Mouse (Mus musculus): Measurements from ENCODE around the gene Lhx2.

The Lhx2 gene

GRCm38 (mm10) chr2:38346881-38347764, 8.0 kb downstream of the Lhx2 start:
- DNase-seq (ENCODE audit: low read depth, low spot score): no peak

- DNase-seq (ENCODE audit: low read depth, low spot score): no peak
Observed at GRCm38 (mm10) chr2:38347811-38348551, 8.9 kb downstream of the Lhx2 start.

DNA sequence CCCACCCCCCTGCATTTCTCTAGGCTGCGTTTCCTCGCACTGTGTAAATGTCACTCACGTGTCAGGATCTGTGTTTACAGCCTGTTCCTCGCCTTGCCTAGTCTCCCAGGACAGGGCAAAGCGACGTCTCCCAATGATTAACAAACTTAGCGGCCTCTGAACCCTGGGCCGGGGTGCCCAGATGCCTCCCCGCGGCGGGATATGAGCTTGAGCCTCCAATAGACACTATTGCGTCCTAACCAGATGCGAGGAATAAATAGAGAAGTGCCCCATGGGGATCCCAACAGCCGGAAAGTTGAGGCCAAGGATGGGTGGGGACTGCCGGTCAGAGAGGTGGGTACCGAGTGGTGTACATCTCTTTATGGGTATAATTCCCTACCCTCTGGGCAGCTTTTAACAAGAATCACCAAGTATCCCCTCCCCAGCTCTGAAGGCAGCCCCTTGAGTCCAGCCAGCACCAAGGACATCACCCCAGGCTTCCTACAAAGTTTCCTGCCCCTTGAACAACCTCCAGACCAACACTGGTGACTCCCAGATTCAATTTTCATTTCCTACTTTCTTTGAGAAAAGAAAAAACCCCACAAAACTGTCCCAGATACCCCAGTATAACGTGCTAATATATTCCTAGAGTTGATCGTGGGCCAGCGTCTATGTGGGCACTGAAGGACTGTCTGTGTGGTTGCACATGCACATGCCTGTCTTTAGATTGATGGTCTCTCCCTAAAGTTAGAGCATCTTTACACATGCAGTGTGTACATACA, 9.8 kb downstream of the Lhx2 start:
- no peak for DNase-seq (ENCODE audit: low read depth, low spot score)

GRCm38 (mm10) chr2:38349447-38350350, 10.6 kb downstream of the Lhx2 start:
- DNase-seq (ENCODE audit: low read depth, low spot score): no peak

DNA sequence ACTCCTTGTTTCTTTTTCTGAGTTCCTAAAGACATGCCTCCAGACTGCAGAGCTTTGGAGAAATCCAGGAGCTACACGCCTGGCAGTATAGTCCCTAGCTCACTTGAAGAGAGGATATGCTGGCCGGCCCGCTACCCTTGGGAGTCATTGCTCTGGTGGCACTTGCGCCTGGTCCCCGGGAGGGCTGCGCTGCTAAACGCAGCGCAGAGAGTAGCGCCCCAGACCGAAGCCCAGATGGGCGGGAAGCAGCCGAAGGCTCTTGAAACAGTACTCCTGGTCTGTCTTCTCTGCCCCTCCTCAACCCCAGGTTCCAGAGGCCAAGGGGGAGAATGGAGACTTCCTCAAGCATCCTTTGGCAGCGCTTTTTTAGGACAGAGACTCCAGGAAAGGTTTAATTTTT, 11.3 kb downstream of the Lhx2 start:
- DNase-seq (ENCODE audit: low read depth, low spot score): no peak

GRCm38 (mm10) chr2:38350796-38351195, 11.7 kb downstream of the Lhx2 start:
- peak; percentile 95 for DNase-seq (ENCODE audit: low read depth, low spot score)

DNA sequence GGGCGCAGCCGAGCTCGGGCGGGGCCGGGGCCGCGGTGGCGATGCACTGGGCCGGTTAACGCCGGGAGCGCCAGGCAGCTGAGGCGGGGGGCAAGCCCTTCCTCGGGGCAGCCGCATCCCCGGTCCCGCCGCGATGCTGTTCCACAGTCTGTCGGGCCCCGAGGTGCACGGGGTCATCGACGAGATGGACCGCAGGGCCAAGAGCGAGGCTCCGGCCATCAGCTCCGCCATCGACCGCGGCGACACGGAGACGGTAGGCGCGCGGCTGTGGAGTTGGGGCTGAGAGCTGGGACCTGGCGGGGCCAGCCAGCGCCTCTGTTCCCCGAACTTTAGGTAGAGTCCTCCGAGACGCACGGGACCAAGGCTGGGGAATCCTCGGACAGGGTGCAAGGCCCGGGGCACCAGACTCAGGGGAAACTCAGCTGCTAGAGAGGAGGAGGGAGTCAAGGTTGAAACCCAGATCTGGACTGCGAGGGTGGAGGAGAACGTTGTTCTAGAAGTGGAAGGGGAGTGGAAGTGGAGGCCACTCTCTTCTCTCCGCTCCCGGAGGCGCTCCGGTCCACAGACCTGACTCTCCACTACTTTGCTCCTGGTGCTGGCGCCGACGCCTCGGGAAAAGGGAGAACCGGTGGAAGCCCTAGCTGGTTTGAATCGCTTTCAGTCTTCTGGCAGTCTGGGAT, 12.7 kb downstream of the Lhx2 start:
- DNase-seq (ENCODE audit: low read depth, low spot score): no peak

DNA sequence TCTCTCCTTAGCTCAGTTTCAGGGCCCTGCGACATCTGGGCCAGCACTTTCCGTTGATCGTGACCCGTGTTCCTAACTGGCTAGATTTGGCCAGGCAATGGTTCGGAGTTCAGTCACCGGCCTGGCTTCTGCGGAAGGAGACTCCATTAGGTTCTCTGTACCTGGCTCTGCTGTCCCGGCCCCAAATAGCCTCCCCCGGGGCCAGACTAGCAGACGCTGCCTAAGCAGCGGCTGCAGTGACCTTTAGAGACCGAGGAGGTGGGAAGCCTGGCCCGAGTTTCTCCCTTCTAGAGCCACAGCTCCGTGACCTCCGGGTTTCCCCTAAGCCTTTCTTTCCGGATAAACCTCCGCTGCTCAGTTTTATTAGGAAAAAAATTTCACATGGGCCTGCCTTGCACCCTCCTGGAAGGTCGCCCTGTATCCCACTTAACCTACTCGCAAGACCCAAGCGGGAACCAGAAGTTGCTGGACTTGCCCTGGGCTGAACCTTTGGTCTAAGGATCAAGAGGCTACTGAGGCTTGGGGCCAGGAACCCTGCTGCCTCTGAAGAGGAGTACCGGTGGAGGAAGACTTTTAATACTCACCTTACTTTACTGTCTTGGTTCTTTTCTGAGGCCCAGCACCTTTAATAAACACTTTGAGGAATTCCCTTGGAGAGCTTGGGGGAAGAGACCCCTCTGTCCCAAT, 13.4 kb downstream of the Lhx2 start:
- no peak for DNase-seq (ENCODE audit: low read depth, low spot score)

- DNase-seq (ENCODE audit: low read depth, low spot score): no peak
Observed at GRCm38 (mm10) chr2:38353008-38353379, 13.9 kb downstream of the Lhx2 start.

GRCm38 (mm10) chr2:38353664-38354063, 14.6 kb downstream of the Lhx2 start:
- DNase-seq (ENCODE audit: low read depth, low spot score): no peak

- DNase-seq (ENCODE audit: low read depth, low spot score): no peak
Observed at GRCm38 (mm10) chr2:38354179-38354716, 15.2 kb downstream of the Lhx2 start.

DNA sequence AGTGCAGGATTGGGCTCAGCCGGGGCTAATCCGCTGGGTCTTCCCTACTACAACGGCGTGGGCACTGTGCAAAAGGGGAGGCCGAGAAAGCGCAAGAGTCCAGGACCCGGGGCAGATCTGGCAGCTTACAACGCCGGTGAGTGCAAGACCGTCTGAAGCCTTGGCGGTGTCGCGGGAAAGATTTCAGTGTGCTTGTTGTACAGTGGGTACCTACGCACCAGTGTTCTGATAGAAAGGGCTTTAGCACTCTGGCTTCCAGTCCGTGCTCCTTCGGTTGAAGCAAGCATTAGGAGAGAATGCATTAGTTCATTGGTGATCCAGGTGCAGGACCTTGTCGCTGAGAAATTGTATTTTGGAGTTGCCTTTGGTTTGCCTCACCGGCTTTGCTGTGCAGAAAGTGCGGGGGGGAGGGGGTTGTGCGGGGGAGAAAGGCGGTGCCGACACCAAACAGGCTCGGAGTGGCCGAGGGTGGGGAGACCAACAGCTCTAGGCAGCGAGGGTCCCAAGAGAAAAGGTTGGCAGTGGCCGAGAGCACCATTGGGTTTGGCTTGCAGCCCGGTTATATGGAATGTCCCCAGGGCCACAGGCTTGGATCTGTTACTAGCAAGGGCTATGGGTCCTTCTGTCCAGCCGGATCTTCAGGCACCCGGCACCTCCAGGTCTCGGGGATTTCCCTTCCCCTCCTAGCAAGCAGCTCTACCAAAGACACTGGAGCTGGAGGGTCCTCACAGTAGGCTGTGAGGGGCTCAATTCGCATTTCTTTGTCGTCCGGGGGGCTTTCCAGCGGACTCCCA, 15.8 kb downstream of the Lhx2 start:
- DNase-seq (ENCODE audit: low read depth, low spot score): no peak

DNA sequence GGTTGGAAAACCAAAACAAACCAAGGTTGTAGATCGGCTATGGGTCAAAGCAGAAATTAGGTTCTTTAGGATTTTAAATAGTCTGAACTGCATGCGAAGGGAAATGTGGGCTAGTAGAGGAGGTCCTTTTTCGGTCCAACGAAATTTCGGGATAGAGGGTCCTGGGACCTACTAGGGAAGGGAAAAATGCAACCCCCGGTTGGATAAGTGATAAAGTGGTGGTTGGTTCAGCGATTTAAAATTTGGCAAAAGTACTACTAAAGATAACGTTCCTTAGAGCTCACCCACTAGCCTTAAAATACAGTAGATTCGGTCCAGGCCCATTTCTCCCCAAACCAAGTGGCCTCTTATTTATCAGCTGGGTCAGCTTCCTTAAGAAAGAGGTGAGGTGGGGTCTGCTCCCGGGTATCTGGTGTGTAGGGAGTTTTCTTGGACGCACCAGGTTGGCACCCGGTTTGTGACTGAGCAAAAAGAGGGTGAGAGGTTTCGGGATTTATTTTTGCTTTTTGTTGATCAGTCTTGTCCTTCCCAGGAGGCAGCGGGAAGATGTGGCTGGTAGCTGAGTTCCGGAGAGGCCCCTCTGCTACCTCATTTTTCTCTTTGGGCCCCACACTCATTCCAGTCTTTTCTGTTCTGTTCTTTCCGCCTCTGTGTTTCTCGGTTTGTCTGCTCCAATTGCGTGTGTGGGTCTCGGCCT, 16.8 kb downstream of the Lhx2 start:
- no peak for DNase-seq (ENCODE audit: low read depth, low spot score)

DNA sequence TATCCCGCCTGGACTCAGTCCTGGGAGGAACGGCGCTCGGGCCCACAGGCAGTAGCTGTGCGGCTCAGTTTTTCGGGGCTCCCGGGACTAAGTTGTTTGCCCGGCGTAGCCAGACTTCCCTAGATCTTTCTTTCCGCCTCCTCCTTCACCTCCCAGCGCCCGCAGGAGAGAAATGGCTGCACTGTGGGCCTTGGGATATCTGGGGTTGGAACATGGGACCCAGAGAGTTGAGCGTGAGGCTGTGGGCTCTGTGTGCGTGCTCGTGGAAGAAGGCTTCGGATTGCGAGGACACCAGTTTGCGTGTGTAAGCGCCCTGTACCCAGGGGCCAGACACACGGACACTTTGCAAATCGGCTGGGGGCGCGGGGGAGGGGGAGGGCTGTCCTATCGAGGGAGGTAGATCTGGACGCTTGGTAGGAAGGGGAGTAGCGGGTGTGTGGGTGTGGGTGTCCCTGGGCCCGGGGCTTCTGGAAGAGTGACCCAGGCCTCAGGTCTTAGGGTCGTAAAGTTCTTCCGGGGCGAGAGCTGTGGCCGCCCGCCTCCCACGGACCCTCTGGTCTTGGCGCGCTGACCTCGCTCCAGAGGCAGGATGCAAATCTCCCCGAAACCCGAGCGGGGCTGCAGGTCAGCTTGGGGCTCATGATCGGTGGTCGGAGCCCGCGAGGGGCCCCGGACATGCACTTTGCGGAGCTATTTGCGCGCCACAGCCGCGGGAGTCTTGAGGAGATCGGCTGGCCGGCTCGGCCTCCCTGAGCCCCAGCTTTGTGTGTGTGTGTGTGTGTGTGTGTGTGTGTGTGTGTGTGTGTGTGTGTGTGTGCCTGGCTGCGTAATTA, 17.6 kb downstream of the Lhx2 start:
- DNase-seq (ENCODE audit: low read depth, low spot score): no peak

- no peak for DNase-seq (ENCODE audit: low read depth, low spot score)
Observed at GRCm38 (mm10) chr2:38357294-38358246, 18.5 kb downstream of the Lhx2 start.

DNA sequence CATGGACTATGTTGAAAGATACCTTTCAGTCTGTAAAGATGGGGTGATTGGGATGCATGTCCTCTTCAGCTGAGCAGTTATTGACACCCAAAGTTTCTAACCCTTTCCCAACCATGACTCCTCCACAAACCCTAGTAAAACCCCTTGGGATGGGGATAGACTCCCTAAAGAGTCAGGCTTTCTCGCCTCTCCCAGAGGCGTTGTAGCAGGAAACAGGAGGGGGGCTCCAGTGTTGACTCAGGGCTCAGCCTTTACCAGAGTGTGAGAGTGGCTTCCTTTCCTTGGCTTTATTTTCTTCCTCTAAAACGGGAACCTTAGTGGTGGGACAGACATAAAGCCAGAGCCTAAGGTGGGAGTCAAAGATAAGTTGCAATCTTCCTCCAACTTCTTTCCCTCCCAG, 19.5 kb downstream of the Lhx2 start:
- DNase-seq (ENCODE audit: low read depth, low spot score): no peak
